Mouse (Mus musculus) heart, embryonic 11.5 days (tissue): ENCODE measurements around the gene Cited2. TPM values are rescaled to one million over a fixed set of nuclear protein-coding genes. Genes with fewer than 3 reads are reported as not detected.

ENCODE experiments used
- ATAC-seq: fragments of 200-750 bp; cut with Nextera tagmentation; replicated peaks from 2 replicates; pipeline ENCODE4 v1.8.0; 2017; ENCODE audit warnings: moderate library complexity; ENCODE audit not compliant: insufficient number of reproducible peaks, low FRiP score, low TSS enrichment
- H3K27ac ChIP-seq: fragments of 300-500 bp; sonication (generic); 2 replicates; pipeline ENCODE4 v1.5.1; 2014; ENCODE audit warnings: mild to moderate bottlenecking, low read depth, low read length
- H3K27me3 ChIP-seq: fragments of 300-500 bp; sonication (generic); 2 replicates; pipeline ENCODE4 v1.6.1; 2014; ENCODE audit warnings: mild to moderate bottlenecking, low read length, mixed read lengths; ENCODE audit not compliant: control insufficient read depth, insufficient read depth
- H3K36me3 ChIP-seq: fragments of 300-500 bp; sonication (generic); 2 replicates; pipeline ENCODE4 v1.6.1; 2014; ENCODE audit warnings: mild to moderate bottlenecking, low read length, moderate library complexity, mixed read lengths; ENCODE audit not compliant: control insufficient read depth, insufficient read depth
- H3K4me1 ChIP-seq: fragments of 300-500 bp; sonication (generic); 2 replicates; pipeline ENCODE4 v1.6.1; 2014; ENCODE audit warnings: low read length; ENCODE audit not compliant: control insufficient read depth, insufficient read depth
- H3K4me2 ChIP-seq: fragments of 300-500 bp; sonication (generic); 2 replicates; pipeline ENCODE4 v1.6.1; 2014; ENCODE audit warnings: mild to moderate bottlenecking, moderate library complexity
- H3K4me3 ChIP-seq: fragments of 300-500 bp; sonication (generic); 2 replicates; pipeline ENCODE4 v1.5.1; 2014; ENCODE audit warnings: low read depth, low read length
- H3K9ac ChIP-seq: fragments of 300-500 bp; sonication (generic); 2 replicates; pipeline ENCODE4 v1.6.1; 2014; ENCODE audit warnings: mild to moderate bottlenecking, low read depth, low read length, moderate library complexity
- H3K9me3 ChIP-seq: fragments of 300-500 bp; sonication (generic); replicated peaks from 2 replicates; pipeline ENCODE4 v1.6.1; 2016; ENCODE audit warnings: low read length; ENCODE audit not compliant: control insufficient read depth
- WGBS: fragments of 180-500 bp; shearing (Covaris S2); extraction: QIAGEN DNeasy Blood & Tissue Kit; methylation state at CpG from one replicate; pipeline ENCODE4 v1.1.7; 2014; ENCODE audit not compliant: insufficient replicate concordance; 5-methylcytosine and 5-hydroxymethylcytosine counted together
- polyA plus RNA-seq: library from polyadenylated mRNA; unstranded; fragments of >200 nt; fragmentation: Nextera tagmentation; extraction: Ambion mirVana; gene quantifications from 2 replicates; pipeline ENCODE4 v1.2.1, GENCODE M21; 2014

Cited2 gene
- polyA plus RNA-seq, 1 experiment from 2014 or later, result 35.4 TPM

- H3K4me3 ChIP-seq, result no peak overlapping the region
- no peaks in the 10 kb centered on the region for H3K27me3 ChIP-seq
- H3K36me3 ChIP-seq, result no peaks in the 10 kb centered on the region
- H3K4me1 ChIP-seq, result peaks cover 4% of the 10 kb centered on the region; the same call in 1 of the 2 replicates
- H3K27ac ChIP-seq, result peak overlapping the region; percentile 59
- no peak for ATAC-seq
- no peak overlapping the region for H3K9ac ChIP-seq
- no peak overlapping the region for H3K4me2 ChIP-seq
- 53% methylated on average over 9 of the region's 9 CpGs for WGBS
- no peaks in the 10 kb centered on the region; the same call in 1 of the 2 replicates for H3K9me3 ChIP-seq
Observed at GRCm38 (mm10) chr10:17760750-17761613, 38.0 kb downstream of the Cited2 start.

GRCm38 (mm10) chr10:17761652-17762051, 38.6 kb downstream of the Cited2 start:
- H3K4me3 ChIP-seq, result no peak overlapping the region
- no peak overlapping the region for H3K9ac ChIP-seq
- H3K27ac ChIP-seq, result no peak overlapping the region
- H3K4me2 ChIP-seq, result no peak overlapping the region
- 82% methylated on average over 1 of the region's 1 CpGs for WGBS
- H3K9me3 ChIP-seq, result no peaks in the 10 kb centered on the region
- H3K27me3 ChIP-seq, result no peaks in the 10 kb centered on the region
- H3K36me3 ChIP-seq, result no peaks in the 10 kb centered on the region
- H3K4me1 ChIP-seq, result peaks cover 4% of the 10 kb centered on the region; the same call in 1 of the 2 replicates
- ATAC-seq, result no peak

GRCm38 (mm10) chr10:17762946-17763345, 39.9 kb downstream of the Cited2 start:
- peaks cover 4% of the 10 kb centered on the region; the same call in 1 of the 2 replicates for H3K4me1 ChIP-seq
- no peaks in the 10 kb centered on the region for H3K9me3 ChIP-seq
- WGBS, result 91% methylated on average over 8 of the region's 8 CpGs
- H3K4me3 ChIP-seq, result no peak overlapping the region
- no peaks in the 10 kb centered on the region for H3K36me3 ChIP-seq
- H3K27ac ChIP-seq, result no peak overlapping the region
- no peak overlapping the region for H3K9ac ChIP-seq
- H3K27me3 ChIP-seq, result no peaks in the 10 kb centered on the region
- H3K4me2 ChIP-seq, result no peak overlapping the region
- ATAC-seq, result no peak

GRCm38 (mm10) chr10:17769856-17770255, 46.8 kb downstream of the Cited2 start:
- Histone ChIP-seq H3K4me1 (peaks cover 6% of the 10 kb centered on the region; the same call in 1 of the 2 replicates), H3K9me3 (no peaks in the 10 kb centered on the region), H3K9ac (no peak overlapping the region), H3K27ac (no peak overlapping the region), H3K36me3 (no peaks in the 10 kb centered on the region), H3K4me3 (no peak overlapping the region), H3K4me2 (no peak overlapping the region), H3K27me3 (no peaks in the 10 kb centered on the region)
- no peak for ATAC-seq
- 76% methylated on average over 5 of the region's 5 CpGs for WGBS

- Histone ChIP-seq H3K36me3 (no peaks in the 10 kb centered on the region), H3K27ac (no peak overlapping the region), H3K9ac (no peak overlapping the region), H3K9me3 (no peaks in the 10 kb centered on the region), H3K4me2 (no peak overlapping the region), H3K4me3 (no peak overlapping the region), H3K27me3 (no peaks in the 10 kb centered on the region), H3K4me1 (peaks cover 6% of the 10 kb centered on the region; the same call in 1 of the 2 replicates)
- 65% methylated on average over 10 of the region's 10 CpGs for WGBS
- ATAC-seq, result no peak
Observed at GRCm38 (mm10) chr10:17772364-17772763, 49.3 kb downstream of the Cited2 start.

- Histone ChIP-seq H3K9ac (no peak overlapping the region), H3K4me3 (no peak overlapping the region), H3K27ac (no peak overlapping the region), H3K27me3 (no peaks in the 10 kb centered on the region), H3K4me1 (no peaks in the 10 kb centered on the region; the same call in 1 of the 2 replicates), H3K9me3 (no peaks in the 10 kb centered on the region), H3K4me2 (no peak overlapping the region), H3K36me3 (no peaks in the 10 kb centered on the region)
- 80% methylated on average over 3 of the region's 3 CpGs for WGBS
- ATAC-seq, result no peak
Observed at GRCm38 (mm10) chr10:17774366-17774765, 51.3 kb downstream of the Cited2 start.

- Histone ChIP-seq H3K4me3 (no peak overlapping the region), H3K4me2 (no peak overlapping the region), H3K36me3 (no peaks in the 10 kb centered on the region), H3K9me3 (no peaks in the 10 kb centered on the region), H3K4me1 (no peaks in the 10 kb centered on the region; the same call in 1 of the 2 replicates), H3K9ac (no peak overlapping the region), H3K27ac (no peak overlapping the region), H3K27me3 (no peaks in the 10 kb centered on the region)
- no peak for ATAC-seq
- 65% methylated on average over 4 of the region's 4 CpGs for WGBS
Observed at GRCm38 (mm10) chr10:17775079-17775478, 52.1 kb downstream of the Cited2 start.
